Mouse (Mus musculus): ENCODE data around the gene Ctnnbip1.

The Ctnnbip1 gene

GRCm38 (mm10) chr4:149562905-149563347 is 44.9 kb downstream of the Ctnnbip1 start:
- peak; percentile 67 for DNase-seq

- DNase-seq: no peak
Observed at GRCm38 (mm10) chr4:149563941-149564361, 45.9 kb downstream of the Ctnnbip1 start.

GRCm38 (mm10) chr4:149564452-149565407 is 46.7 kb downstream of the Ctnnbip1 start:
- DNase-seq: peak; percentile 86 to 88

GRCm38 (mm10) chr4:149567432-149568026 is 49.5 kb downstream of the Ctnnbip1 start:
- DNase-seq: no peak

- no peak for DNase-seq
Observed at GRCm38 (mm10) chr4:149568622-149569021, 50.6 kb downstream of the Ctnnbip1 start.

GRCm38 (mm10) chr4:149569781-149570497 is 51.9 kb downstream of the Ctnnbip1 start:
- no peak for DNase-seq

- DNase-seq: no peak
Observed at GRCm38 (mm10) chr4:149570498-149570863, 52.4 kb downstream of the Ctnnbip1 start.

- no peak for DNase-seq
Observed at GRCm38 (mm10) chr4:149571209-149571608, 53.2 kb downstream of the Ctnnbip1 start.

GRCm38 (mm10) chr4:149571651-149572149 is 53.7 kb downstream of the Ctnnbip1 start:
- peak; percentile 51 to 52 for DNase-seq

- DNase-seq: no peak
Observed at GRCm38 (mm10) chr4:149572446-149572845, 54.4 kb downstream of the Ctnnbip1 start.

GRCm38 (mm10) chr4:149572851-149573250 is 54.8 kb downstream of the Ctnnbip1 start:
- no peak for DNase-seq

- DNase-seq: no peak
Observed at GRCm38 (mm10) chr4:149574391-149574821, 56.4 kb downstream of the Ctnnbip1 start.

GRCm38 (mm10) chr4:149576061-149576460 is 58.0 kb downstream of the Ctnnbip1 start:
- no peak for DNase-seq

GRCm38 (mm10) chr4:149576993-149577548 is 59.0 kb downstream of the Ctnnbip1 start:
- DNase-seq: no peak

GRCm38 (mm10) chr4:149578085-149578681 is 60.1 kb downstream of the Ctnnbip1 start:
- no peak for DNase-seq

- DNase-seq: no peak
Observed at GRCm38 (mm10) chr4:149578831-149579230, 60.8 kb downstream of the Ctnnbip1 start.

- no peak for DNase-seq
Observed at GRCm38 (mm10) chr4:149585236-149585635, 67.2 kb downstream of the Ctnnbip1 start.

GRCm38 (mm10) chr4:149586044-149586782 is 68.2 kb downstream of the Ctnnbip1 start, which contains the start of gene Clstn1:
TSS of gene Clstn1 (plus strand) at chr4:149586468.
- peak; percentile 75 to 83 for DNase-seq

GRCm38 (mm10) chr4:149586783-149587595 is 69.0 kb downstream of the Ctnnbip1 start:
- peak; percentile 75 for DNase-seq

GRCm38 (mm10) chr4:149587596-149588168 is 69.6 kb downstream of the Ctnnbip1 start:
- peak; percentile 60 to 62 for DNase-seq

Measured in cerebellum, postnatal 36 days (tissue).